ENCODE assay signal across 9 mouse cellular contexts in genomic region chr15:78571554-78572269, GRCm38 (mm10). TPM values are rescaled to one million over a fixed set of nuclear protein-coding genes. Genes with fewer than 3 reads are reported as not detected.
DNase-seq lines count a peak whose midpoint lies in the region; ATAC-seq lines count a peak whose summit lies in the region.
"Had no signal": no experiment of that assay in that cellular context is flagged by ENCODE, and none has a peak within 500 bp of the region (broad histone marks: within the 10 kb centered on the region; RNA-seq: fewer than 3 reads in every experiment).

No protein-coding gene starts in this region.

- ATAC-seq in liver, embryonic 16.5 days (ENCODE audit: low read depth): peak; percentile 87

- peak overlapping the region; percentile 88 for H3K27ac ChIP-seq in liver, embryonic 16.5 days (ENCODE audit: low read length)
- H3K27ac ChIP-seq: limb, embryonic 15.5 days had no signal

- peaks cover 39% of the 10 kb centered on the region for H3K36me3 ChIP-seq in erythroblast, embryonic 14.5 days (ENCODE audit: control insufficient read depth)
- no peaks in the 10 kb centered on the region for H3K36me3 ChIP-seq in liver, embryonic 16.5 days (ENCODE audit: control insufficient read depth, insufficient read depth)
- H3K36me3 ChIP-seq: limb, embryonic 15.5 days had no signal

- H3K9ac ChIP-seq in liver, embryonic 16.5 days (ENCODE audit: low read depth, low read length): peak overlapping the region; percentile 65
- H3K9ac ChIP-seq: limb, embryonic 15.5 days had no signal

- peak; percentile 92 for DNase-seq in MEL-GATA-1-ER (ENCODE audit: extremely low read depth, low read depth)
- peak; percentile 65 to 87 for DNase-seq in spleen, postnatal 10 days (ENCODE audit: low spot score in 2 of 2)
- DNase-seq in layer of hippocampus, adult 18-20 months (ENCODE audit: low spot score in 2 of 2): no peak
- DNase-seq in gastrocnemius, adult 8-10 months (ENCODE audit: low spot score in 2 of 2): no peak
- no peak for DNase-seq in layer of hippocampus, adult 11-12 months (ENCODE audit: low spot score)
- no peak for DNase-seq in right cerebral cortex, postnatal 10 days (ENCODE audit: low spot score in 2 of 2)

- peak overlapping the region; percentile 56 for H3K4me2 ChIP-seq in liver, embryonic 16.5 days (ENCODE audit: low read depth, low read length)
- H3K4me2 ChIP-seq: limb, embryonic 15.5 days had no signal

- H3K4me3 ChIP-seq in erythroblast, embryonic 14.5 days (replicated peaks): peak overlapping the region; percentile 64
- H3K4me3 ChIP-seq in liver, embryonic 16.5 days (ENCODE audit: low read depth, low read length): peak overlapping the region; percentile 51
- H3K4me3 ChIP-seq: limb, embryonic 15.5 days had no signal

- no peaks in the 10 kb centered on the region for H3K27me3 ChIP-seq in erythroblast, embryonic 14.5 days (ENCODE audit: control insufficient read depth)
- H3K27me3 ChIP-seq in liver, embryonic 16.5 days (ENCODE audit: control insufficient read depth, insufficient read depth, low read depth, low read length): no peaks in the 10 kb centered on the region

- WGBS in liver, embryonic 16.5 days (ENCODE audit: insufficient replicate concordance): 6% methylated on average over 16 of the region's 16 CpGs

- H3K4me1 ChIP-seq in erythroblast, embryonic 14.5 days (ENCODE audit: control insufficient read depth): peaks cover 60% of the 10 kb centered on the region
- peaks cover 38% of the 10 kb centered on the region for H3K4me1 ChIP-seq in liver, embryonic 16.5 days (ENCODE audit: control insufficient read depth, low read depth, low read length)
- H3K4me1 ChIP-seq: limb, embryonic 15.5 days had no signal

- no peaks in the 10 kb centered on the region for H3K9me3 ChIP-seq in erythroblast, embryonic 14.5 days (ENCODE audit: control insufficient read depth, low read length)
- no peaks in the 10 kb centered on the region for H3K9me3 ChIP-seq in liver, embryonic 16.5 days (replicated peaks; ENCODE audit: control insufficient read depth, low read length)
- H3K9me3 ChIP-seq: limb, embryonic 15.5 days had no signal

RNA-seq across cellular contexts. Expression of gene Rac2, which starts 0.9 kb away (rescaled TPM):
- 12.7 and 13.9 TPM in 2 replicates for polyA plus RNA-seq in erythroblast, embryonic 14.5 days (2012)
- 108 and 121 TPM in 2 replicates for polyA plus RNA-seq in liver, embryonic 16.5 days (2015; fragmentation: Nextera tagmentation; extraction: Ambion mirVana)
- total RNA-seq in layer of hippocampus, adult 18-20 months (2021): 1 to 10 TPM; 1.4 to 1.9 TPM
- 1 to 10 TPM in 2 of 4 experiments, not detected in 2; 1.1 to 1.3 TPM for total RNA-seq in gastrocnemius, adult 8-10 months (2022)

RNA-seq across cellular contexts. Expression of gene Cyth4, which starts 25.1 kb away (rescaled TPM):
- 0.08 and 0.17 TPM in 2 replicates for polyA plus RNA-seq in erythroblast, embryonic 14.5 days (2012)
- 12.5 and 13.5 TPM in 2 replicates for polyA plus RNA-seq in liver, embryonic 16.5 days (2015; fragmentation: Nextera tagmentation; extraction: Ambion mirVana)
- total RNA-seq in layer of hippocampus, adult 18-20 months (2021): 10 to 100 TPM; 20.0 to 26.3 TPM
- 1 to 10 TPM in 2 of 4 experiments, under 1 TPM in 2; 0.80 to 1.9 (median 1.1) TPM for total RNA-seq in gastrocnemius, adult 8-10 months (2022)

RNA-seq across cellular contexts. Expression of gene Sstr3, which starts 27.2 kb away (rescaled TPM):
- not detected in 2 replicates for polyA plus RNA-seq in erythroblast, embryonic 14.5 days (2012)
- 0.02 TPM in 1 of 2 replicates, not detected in the other for polyA plus RNA-seq in liver, embryonic 16.5 days (2015; fragmentation: Nextera tagmentation; extraction: Ambion mirVana)
- 10 to 100 TPM; 30.4 to 31.6 TPM for total RNA-seq in layer of hippocampus, adult 18-20 months (2021)
- total RNA-seq in gastrocnemius, adult 8-10 months (2022): not detected

RNA-seq across cellular contexts. Expression of gene C1qtnf6, which starts 40.5 kb away (rescaled TPM):
- polyA plus RNA-seq in erythroblast, embryonic 14.5 days (2012): 0.02 TPM in 1 of 2 replicates, not detected in the other
- polyA plus RNA-seq in liver, embryonic 16.5 days (2015; fragmentation: Nextera tagmentation; extraction: Ambion mirVana): 3.6 and 5.3 TPM in 2 replicates
- total RNA-seq in layer of hippocampus, adult 18-20 months (2021): 1 to 10 TPM; 2.5 to 3.4 TPM
- 1 to 10 TPM in 3 of 4 experiments, under 1 TPM in 1; 0.82 to 2.9 (median 1.6) TPM for total RNA-seq in gastrocnemius, adult 8-10 months (2022)

Comparison
In these comparisons a context has a peak if more than half of its experiments do, and no peak if none do; other contexts are left out.
1. DNase-seq: peak in MEL-GATA-1-ER (single experiment) and spleen, postnatal 10 days (2 of 2); none in layer of hippocampus, adult 18-20 months (0 of 2), gastrocnemius, adult 8-10 months (0 of 2), layer of hippocampus, adult 11-12 months (single experiment) and right cerebral cortex, postnatal 10 days (0 of 2).
2. RNA of gene Cyth4, which starts 25.1 kb away (total RNA-seq): 20.0 to 26.3 TPM in layer of hippocampus, adult 18-20 months; 0.80 to 1.9 TPM in gastrocnemius, adult 8-10 months; every median in the first group is over 4 times any median in the second.
3. RNA of gene Sstr3, which starts 27.2 kb away (total RNA-seq): 30.4 to 31.6 TPM in layer of hippocampus, adult 18-20 months; not detected in gastrocnemius, adult 8-10 months; every median in the first group is over 10 times any median in the second.